Mouse (Mus musculus) embryonic facial prominence, embryonic 11.5 days (tissue): Measurements from ENCODE around the gene Pde10a. TPM values are rescaled to one million over a fixed set of nuclear protein-coding genes. Genes with fewer than 3 reads are reported as not detected.
A peak's percentile ranks its signal among the peaks of the same experiment; 100 is the strongest.

Source experiments
- ATAC-seq: fragments of 200-750 bp; cut with Nextera tagmentation; replicated peaks from 2 replicates; pipeline ENCODE4 v1.8.0; 2017; ENCODE audit warnings: low read depth; ENCODE audit not compliant: insufficient number of reproducible peaks, low FRiP score, low TSS enrichment
- DNase-seq: peaks from one replicate; pipeline ENCODE4 v3.0.0-alpha.2; 2015; ENCODE audit warnings: low spot score
- H3K27ac ChIP-seq: fragments of 300-500 bp; sonication (generic); replicated peaks from 2 replicates; pipeline ENCODE4 v1.5.1; 2014; ENCODE audit warnings: mild to moderate bottlenecking, low read depth, low read length, control low read depth
- H3K27me3 ChIP-seq: fragments of 300-500 bp; sonication (generic); 2 replicates; pipeline ENCODE4 v1.6.1; 2014; ENCODE audit warnings: mild to moderate bottlenecking, low read length, moderate library complexity, mixed read lengths; ENCODE audit not compliant: control insufficient read depth, insufficient read depth
- H3K36me3 ChIP-seq: fragments of 300-500 bp; sonication (generic); replicated peaks from 2 replicates; pipeline ENCODE4 v1.6.1; 2014; ENCODE audit warnings: low read depth, mild to moderate bottlenecking, low read length, moderate library complexity, mixed read lengths; ENCODE audit not compliant: control insufficient read depth, insufficient read depth
- H3K4me1 ChIP-seq: fragments of 300-500 bp; sonication (generic); 2 replicates; pipeline ENCODE4 v1.6.1; 2014; ENCODE audit warnings: low read length, mixed read lengths; ENCODE audit not compliant: control insufficient read depth, insufficient read depth
- H3K4me2 ChIP-seq: fragments of 300-500 bp; sonication (generic); 2 replicates; pipeline ENCODE4 v1.6.1; 2014; ENCODE audit warnings: low read depth, mild to moderate bottlenecking, control low read depth, low read length, moderate library complexity
- H3K4me3 ChIP-seq: fragments of 300-500 bp; sonication (generic); 2 replicates; pipeline ENCODE4 v1.5.1; 2014; ENCODE audit warnings: low read depth, low read length, control low read depth
- H3K9ac ChIP-seq: fragments of 300-500 bp; sonication (generic); replicated peaks from 2 replicates; pipeline ENCODE4 v1.6.1; 2014; ENCODE audit warnings: mild to moderate bottlenecking, control low read depth, low read length
- H3K9me3 ChIP-seq: fragments of 300-500 bp; sonication (generic); replicated peaks from 2 replicates; pipeline ENCODE4 v1.6.1; 2016; ENCODE audit warnings: mild to moderate bottlenecking, low read length, inconsistent platforms, mixed read lengths; ENCODE audit not compliant: control insufficient read depth
- WGBS: fragments of 180-500 bp; shearing (Covaris S2); extraction: QIAGEN DNeasy Blood & Tissue Kit; methylation state at CpG from one replicate; pipeline ENCODE4 v1.1.7; 2014; 5-methylcytosine and 5-hydroxymethylcytosine counted together
- polyA plus RNA-seq: library from polyadenylated mRNA; unstranded; fragments of >200 nt; fragmentation: Nextera tagmentation; extraction: Ambion mirVana; gene quantifications from 2 replicates; pipeline ENCODE4 v1.2.1, GENCODE M21; 2014

Pde10a gene
- polyA plus RNA-seq, 1 experiment from 2014 or later: 1.9 TPM

GRCm38 (mm10) chr17:8929636-8930035 is 404.5 kb downstream of the Pde10a start:
- H3K4me1 ChIP-seq: no peaks in the 10 kb centered on the region; the same call in 1 of the 2 replicates
- DNase-seq (no peak), ATAC-seq (no peak)
- H3K4me3 ChIP-seq: no peak overlapping the region
- no peaks in the 10 kb centered on the region for H3K36me3 ChIP-seq
- no peak overlapping the region for H3K9ac ChIP-seq
- H3K27me3 ChIP-seq: no peaks in the 10 kb centered on the region
- no peak overlapping the region for H3K27ac ChIP-seq
- no peaks in the 10 kb centered on the region for H3K9me3 ChIP-seq
- 72% methylated on average over 8 of the region's 8 CpGs for WGBS
- H3K4me2 ChIP-seq: no peak overlapping the region

DNA sequence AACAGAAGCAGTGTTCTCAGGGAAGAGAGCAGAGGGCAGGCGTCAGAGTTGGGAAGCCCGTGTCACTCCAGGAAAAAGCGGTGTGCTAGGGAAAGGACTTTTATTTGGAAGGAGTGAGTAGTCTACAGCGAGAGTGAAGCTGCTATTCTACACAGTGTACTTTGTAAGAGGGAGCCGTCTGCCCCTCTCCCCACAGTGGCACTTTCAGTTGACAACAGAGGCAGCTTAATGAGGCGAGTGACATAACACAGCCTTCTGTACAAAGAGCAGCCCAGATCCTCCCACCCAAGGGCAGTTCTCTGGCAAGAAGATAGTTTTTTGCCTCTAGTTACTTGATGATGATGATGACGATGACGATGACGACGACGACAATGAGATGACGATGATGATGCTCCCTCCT is 410.4 kb downstream of the Pde10a start:
- Histone ChIP-seq H3K4me3 (no peak overlapping the region), H3K4me1 (no peaks in the 10 kb centered on the region; the same call in 1 of the 2 replicates), H3K4me2 (no peak overlapping the region), H3K9ac (no peak overlapping the region), H3K9me3 (no peaks in the 10 kb centered on the region), H3K36me3 (no peaks in the 10 kb centered on the region), H3K27me3 (no peaks in the 10 kb centered on the region), H3K27ac (no peak overlapping the region)
- WGBS: 52% methylated on average over 12 of the region's 12 CpGs
- DNase-seq (no peak), ATAC-seq (no peak)

DNA sequence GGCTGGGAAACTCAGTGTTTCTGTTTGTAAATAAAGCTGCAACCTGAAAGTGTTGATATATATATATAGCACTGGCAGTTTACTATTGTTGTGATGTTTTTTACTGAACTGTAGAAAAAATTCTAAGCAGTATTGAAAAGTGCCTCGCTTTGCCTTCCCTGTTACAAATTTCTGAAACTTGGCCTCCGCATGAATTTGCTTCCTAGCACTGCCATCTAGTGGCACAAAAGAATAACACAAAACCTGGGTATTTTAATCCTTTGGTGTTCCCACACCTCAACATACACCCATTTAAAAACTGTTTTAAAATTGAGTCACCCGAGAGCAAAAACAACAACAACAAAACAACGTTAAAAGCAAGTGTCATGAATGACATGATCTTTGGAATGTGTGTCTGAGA is 411.4 kb downstream of the Pde10a start:
- Histone ChIP-seq H3K27me3 (no peaks in the 10 kb centered on the region), H3K4me3 (no peak overlapping the region), H3K9ac (no peak overlapping the region), H3K27ac (no peak overlapping the region), H3K36me3 (no peaks in the 10 kb centered on the region), H3K9me3 (no peaks in the 10 kb centered on the region), H3K4me2 (no peak overlapping the region), H3K4me1 (no peaks in the 10 kb centered on the region; the same call in 1 of the 2 replicates)
- no peak for ATAC-seq
- DNase-seq: peak; percentile 76
- 8% methylated on average over 4 of the region's 4 CpGs for WGBS

DNA sequence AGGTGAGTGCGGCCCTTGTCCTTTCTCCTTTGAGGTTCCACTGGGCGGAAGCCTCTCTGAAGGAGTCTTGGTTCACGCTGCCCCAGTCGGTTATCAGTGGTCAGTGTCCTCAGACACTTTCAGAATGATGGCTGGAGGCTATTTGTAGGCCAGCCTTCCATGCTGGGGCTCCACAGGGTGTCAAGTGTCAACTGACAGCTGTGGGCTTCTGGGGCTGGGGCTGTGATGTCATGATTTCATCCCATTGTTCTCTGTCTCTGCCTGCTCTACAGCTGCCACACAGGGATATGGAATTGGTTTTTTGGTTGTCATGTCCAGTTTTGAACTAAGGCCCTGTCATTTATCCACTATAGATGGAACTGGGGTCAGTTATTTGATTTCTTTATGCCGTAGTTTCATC is 426.4 kb downstream of the Pde10a start:
- ATAC-seq (no peak), DNase-seq (peak; percentile 30)
- Histone ChIP-seq H3K9ac (no peak overlapping the region), H3K36me3 (no peaks in the 10 kb centered on the region), H3K4me1 (no peaks in the 10 kb centered on the region), H3K27me3 (no peaks in the 10 kb centered on the region), H3K4me3 (no peak overlapping the region), H3K4me2 (no peak overlapping the region), H3K9me3 (no peaks in the 10 kb centered on the region), H3K27ac (no peak overlapping the region)
- WGBS: 58% methylated on average over 5 of the region's 5 CpGs

DNA sequence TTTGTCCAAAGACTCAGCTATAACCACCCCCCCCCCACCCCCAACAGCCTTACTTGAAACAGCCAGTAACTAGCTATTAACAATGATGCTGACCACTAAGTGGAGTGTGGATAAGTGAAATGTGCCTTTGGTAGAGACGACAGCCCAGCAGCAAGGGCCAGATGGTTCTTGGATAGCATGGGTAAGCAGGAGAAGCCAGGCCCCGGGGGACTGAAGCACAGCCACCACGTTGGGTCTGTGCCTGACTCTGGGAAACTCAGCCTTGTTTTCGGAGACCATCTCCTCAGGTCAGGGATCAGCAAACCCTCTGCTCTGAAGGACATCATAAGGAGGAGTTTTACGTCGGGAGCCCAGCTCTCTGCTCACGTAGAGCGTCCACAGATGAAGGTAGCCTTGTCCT is 427.8 kb downstream of the Pde10a start:
- Histone ChIP-seq H3K4me1 (no peaks in the 10 kb centered on the region), H3K4me3 (no peak overlapping the region), H3K9ac (no peak overlapping the region), H3K27me3 (no peaks in the 10 kb centered on the region), H3K4me2 (no peak overlapping the region), H3K9me3 (no peaks in the 10 kb centered on the region), H3K36me3 (no peaks in the 10 kb centered on the region), H3K27ac (no peak overlapping the region)
- DNase-seq: no peak
- ATAC-seq: no peak
- WGBS: 79% methylated on average over 8 of the region's 8 CpGs

GRCm38 (mm10) chr17:8958125-8958524 is 433.0 kb downstream of the Pde10a start:
- H3K27ac ChIP-seq: no peak overlapping the region
- H3K36me3 ChIP-seq: no peaks in the 10 kb centered on the region
- 91% methylated on average over 6 of the region's 6 CpGs for WGBS
- H3K9ac ChIP-seq: no peak overlapping the region
- ATAC-seq (no peak), DNase-seq (no peak)
- no peaks in the 10 kb centered on the region for H3K4me1 ChIP-seq
- H3K4me2 ChIP-seq: no peak overlapping the region
- no peak overlapping the region for H3K4me3 ChIP-seq
- no peaks in the 10 kb centered on the region for H3K27me3 ChIP-seq
- no peaks in the 10 kb centered on the region for H3K9me3 ChIP-seq

GRCm38 (mm10) chr17:8960386-8960785 is 435.2 kb downstream of the Pde10a start:
- Histone ChIP-seq H3K27ac (no peak overlapping the region), H3K4me1 (no peaks in the 10 kb centered on the region), H3K4me3 (no peak overlapping the region), H3K27me3 (no peaks in the 10 kb centered on the region), H3K4me2 (no peak overlapping the region), H3K9me3 (no peaks in the 10 kb centered on the region), H3K36me3 (no peaks in the 10 kb centered on the region), H3K9ac (no peak overlapping the region)
- WGBS: 92% methylated on average over 4 of the region's 4 CpGs
- ATAC-seq (no peak), DNase-seq (no peak)

GRCm38 (mm10) chr17:8961097-8961496 is 435.9 kb downstream of the Pde10a start:
- Histone ChIP-seq H3K9ac (no peak overlapping the region), H3K4me3 (no peak overlapping the region), H3K4me2 (no peak overlapping the region), H3K27me3 (no peaks in the 10 kb centered on the region), H3K9me3 (no peaks in the 10 kb centered on the region), H3K27ac (no peak overlapping the region), H3K4me1 (no peaks in the 10 kb centered on the region), H3K36me3 (no peaks in the 10 kb centered on the region)
- ATAC-seq: 0 out of 2 replicates have a peak, but pooled peaks have one; percentile 39
- WGBS: 85% methylated on average over 5 of the region's 5 CpGs
- DNase-seq: no peak
